Mouse (Mus musculus): ENCODE results near the gene Lpcat2b. TPM values are rescaled to one million over a fixed set of nuclear protein-coding genes. Genes with fewer than 3 reads are reported as not detected.
"Not testable (repeated sequence)": the region's sequence is repeated elsewhere in the genome, so short reads cannot be mapped to it uniquely, and the experiment has no call there.

Lpcat2b gene
- total RNA-seq (2021): not detected

DNA sequence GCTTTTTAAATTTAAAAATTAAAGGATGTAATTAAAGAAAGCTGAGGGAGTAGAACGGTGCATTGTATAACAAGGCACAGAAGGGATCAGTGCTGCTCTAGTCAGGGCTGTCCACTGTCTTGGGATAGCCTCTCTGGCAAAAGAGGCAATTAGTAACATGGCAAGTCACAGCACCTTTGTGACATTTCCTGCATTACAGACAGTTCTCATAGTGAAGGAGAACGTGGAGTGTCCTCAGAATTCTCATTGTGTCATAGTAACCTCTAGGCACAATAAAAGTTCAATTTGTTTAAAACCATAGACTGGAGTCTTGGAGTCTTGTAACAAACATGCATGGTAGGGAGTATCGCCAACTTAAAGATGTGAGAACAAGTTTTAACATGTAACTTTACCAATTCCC is at the start of gene Lpcat2b:
Gene Lpcat2b (plus strand): TSS at position 301 of the 400 bp plus-strand sequence.
- DNase-seq (ENCODE audit: low spot score): no peak
- intact Hi-C loops (cut with DNase I): loop anchor here (10.0 kb wide), 1 partner anchor 466 kb away; the partner anchor contains the start of gene Cdc7

DNA sequence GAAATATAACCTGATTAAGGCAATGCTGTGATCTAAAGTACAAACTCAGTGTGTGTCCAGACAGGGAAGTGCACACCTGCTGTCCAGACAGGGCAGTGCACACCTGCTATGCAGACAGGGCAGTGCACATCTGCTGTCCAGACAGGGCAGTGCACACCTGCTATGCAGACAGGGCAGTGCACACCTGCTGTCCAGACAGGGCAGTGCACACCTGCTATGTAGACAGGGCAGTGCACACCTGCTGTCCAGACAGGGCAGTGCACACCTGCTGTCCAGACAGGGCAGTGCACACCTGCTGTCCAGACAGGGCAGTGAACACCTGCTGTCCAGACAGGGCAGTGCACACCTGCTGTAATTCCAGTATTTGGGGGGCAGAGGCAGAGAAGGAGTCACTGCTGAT is 44.9 kb upstream of the Lpcat2b start:
- DNase-seq (ENCODE audit: low spot score); intact Hi-C loops (cut with DNase I): not testable (repeated sequence)

DNA sequence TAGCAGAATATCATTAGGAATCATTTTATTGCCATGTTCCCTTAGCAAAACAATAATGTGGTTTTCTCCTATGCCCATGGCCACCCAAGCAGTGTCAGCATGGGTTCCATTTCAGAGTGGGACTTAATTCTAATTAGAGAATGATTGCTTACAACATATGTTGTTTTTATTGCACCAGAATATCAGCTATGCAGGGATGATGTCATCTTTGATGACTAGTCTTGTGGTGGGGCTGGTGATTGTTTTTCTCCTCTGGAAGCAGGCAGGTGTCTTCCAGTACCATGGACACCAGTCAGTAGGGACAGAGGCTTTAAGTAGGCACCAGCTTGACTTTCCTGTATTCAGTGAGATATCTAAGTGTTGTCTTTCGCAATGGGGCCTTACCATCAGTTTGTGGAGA is 43.6 kb upstream of the Lpcat2b start:
- intact Hi-C loops (cut with DNase I): no loop called here
- DNase-seq (ENCODE audit: low spot score): no peak

DNA sequence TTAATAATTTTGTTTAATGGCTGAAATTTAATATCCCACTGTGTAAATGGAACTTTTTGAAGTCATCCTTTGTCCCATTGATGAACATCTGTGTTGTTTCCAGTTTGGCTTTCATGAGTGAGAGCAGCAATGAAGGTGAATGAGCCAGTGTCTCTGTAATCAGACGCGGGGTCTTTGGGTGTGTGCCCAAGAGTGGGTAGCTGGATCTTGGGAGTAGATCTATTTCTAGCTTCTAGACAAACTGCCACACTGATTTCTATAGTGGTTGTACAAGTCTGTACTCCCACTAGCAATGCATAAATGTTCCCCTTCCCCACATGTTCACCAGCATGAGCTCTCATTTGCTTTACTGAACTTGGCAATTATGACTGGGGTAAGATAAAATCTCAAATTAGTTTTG is 42.0 kb upstream of the Lpcat2b start:
- no peak for DNase-seq (ENCODE audit: low spot score)
- intact Hi-C loops (cut with DNase I): no loop called here

DNA sequence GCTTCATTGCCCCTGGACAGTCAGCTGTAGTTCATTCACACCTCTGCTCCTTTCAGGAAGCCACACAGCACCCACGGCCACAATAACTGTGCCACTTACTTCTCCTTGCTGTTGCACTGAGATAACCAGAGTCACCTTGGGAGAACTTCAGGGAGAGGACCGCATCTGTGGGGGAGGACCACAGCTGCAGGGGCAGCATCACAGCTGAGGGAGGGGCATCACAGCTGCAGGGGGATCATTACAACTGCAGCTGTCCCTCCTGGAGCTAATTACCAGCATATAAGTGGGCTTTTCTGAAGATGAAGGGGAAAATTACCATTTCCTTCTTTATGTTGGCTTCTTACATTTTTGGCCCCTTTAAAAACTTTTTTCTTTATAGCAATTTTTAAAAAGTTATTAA is 36.9 kb upstream of the Lpcat2b start:
- intact Hi-C loops (cut with DNase I): no loop called here
- no peak for DNase-seq (ENCODE audit: low spot score)

DNA sequence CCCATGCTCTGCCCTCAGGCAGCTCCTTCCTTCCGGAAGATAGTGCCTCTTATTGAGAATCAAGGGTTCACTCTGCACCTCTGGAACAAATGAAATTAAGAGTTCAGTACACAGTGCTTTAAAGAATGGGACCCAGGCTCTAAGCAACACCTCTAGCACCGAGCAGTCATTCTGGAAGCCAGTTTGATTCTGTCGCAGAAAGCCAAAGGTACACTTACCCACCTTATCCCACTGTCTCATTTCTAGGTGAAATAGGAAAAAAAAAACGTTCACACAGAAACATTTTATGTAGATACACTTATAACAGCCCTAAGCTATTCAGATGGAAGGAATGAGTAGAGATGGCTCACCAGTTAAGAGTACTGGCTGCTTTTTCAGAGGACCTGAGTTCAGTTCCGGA is 28.9 kb upstream of the Lpcat2b start, which contains the start of gene Ephx4:
Gene Ephx4 (plus strand): TSS at position 301 of the 400 bp plus-strand sequence.
- no peak for DNase-seq (ENCODE audit: low spot score)
- intact Hi-C loops (cut with DNase I): no loop called here

DNA sequence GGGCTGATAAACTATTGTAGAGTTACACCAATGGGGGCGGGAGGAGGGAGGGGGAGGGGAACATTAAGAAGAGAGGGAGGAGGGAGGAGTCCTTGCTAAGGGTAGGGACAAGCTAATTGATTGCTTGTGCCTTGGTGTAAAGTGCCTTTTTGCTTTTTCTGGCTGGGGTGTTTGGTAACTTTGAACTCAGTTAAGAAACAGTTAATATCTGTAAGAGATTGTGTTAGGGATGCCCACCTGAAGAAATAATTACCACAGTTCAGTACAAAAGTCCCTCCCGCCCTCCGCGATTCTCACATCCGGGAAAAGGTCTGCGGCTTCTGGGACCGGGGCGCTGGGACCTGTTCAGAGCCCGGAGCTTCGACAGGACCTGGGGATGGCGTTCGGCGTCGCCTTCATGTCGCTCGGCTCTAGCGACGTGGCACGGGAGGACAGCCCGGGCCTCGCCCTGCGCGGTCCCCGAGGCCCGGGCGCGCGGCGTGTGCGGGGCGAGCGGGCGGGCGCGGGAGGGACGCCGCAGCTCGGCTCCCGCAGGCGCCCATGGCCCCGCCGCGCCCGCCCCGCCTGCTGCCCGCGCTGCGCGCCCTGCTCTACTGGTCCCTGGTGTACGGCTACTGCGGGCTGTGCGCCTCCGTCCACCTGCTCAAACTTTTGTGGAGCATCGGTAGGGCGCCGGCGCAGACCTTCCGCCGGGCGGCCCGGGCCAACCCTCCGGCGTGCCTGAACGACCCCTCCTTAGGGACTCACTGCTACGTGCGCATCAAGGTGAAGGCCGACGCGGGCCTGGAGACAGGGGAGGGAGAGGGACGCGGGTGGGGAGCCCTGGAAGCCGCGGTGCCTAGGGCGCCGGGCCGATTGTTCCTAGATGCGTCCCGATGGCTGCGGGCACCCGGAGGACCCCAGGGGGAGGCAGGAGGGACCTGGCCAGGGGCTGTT is 28.1 kb upstream of the Lpcat2b start:
- intact Hi-C loops (cut with DNase I): no loop called here
- no peak for DNase-seq (ENCODE audit: low spot score)

DNA sequence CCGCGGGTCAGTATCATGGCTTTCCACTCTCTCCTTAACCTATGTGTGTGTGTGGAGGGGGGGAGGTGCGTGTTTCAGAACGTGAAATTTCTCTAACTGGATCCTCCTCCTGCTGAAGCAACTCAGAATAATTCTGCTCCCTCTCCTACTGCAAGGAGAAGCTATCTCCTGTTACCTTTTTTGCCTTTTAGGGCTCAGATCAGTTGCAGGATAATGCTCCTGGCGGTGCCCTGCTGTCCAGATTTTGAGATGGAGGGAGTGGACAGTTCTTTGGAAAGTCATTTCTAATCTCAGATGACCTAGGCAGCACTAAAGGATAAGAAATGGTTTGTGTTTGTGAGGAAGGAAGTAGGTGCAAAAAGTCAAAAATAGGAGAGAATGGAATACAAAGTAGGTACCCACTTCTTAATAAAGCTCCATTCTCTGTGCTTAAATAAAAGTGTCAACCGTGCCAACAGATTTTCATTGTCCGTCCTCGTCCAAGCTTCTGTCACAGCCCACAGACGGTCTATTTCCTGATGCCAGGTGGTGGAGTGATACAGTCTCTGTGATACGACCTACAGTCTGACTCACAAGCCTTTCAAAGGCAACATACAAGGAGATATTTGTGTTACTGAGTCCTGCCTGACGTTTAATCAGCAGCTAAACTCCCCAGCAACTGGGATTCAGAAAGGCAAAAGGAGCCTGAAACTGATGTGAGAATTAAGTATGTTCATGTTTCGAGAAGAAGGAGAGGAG is 27.2 kb upstream of the Lpcat2b start:
- intact Hi-C loops (cut with DNase I): no loop called here
- DNase-seq (ENCODE audit: low spot score): no peak

DNA sequence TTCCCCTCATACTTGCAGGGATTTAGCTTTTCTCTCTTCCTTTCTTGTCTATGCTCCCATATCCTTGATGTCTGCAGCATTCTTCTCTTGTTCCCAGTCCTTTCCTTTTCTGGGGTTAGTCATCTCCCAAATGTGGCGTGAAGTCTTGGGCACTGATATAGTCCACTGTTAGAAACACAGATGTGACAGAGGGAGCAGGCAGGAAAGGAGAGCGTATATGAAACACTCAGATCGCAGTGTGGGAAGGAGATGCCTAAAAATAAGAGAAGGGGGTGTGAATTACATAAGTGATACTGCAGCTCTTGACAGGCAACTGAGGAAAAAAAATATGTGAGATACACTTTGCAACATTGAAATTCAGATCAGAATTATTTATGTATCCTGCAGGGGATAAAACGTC is 26.0 kb upstream of the Lpcat2b start:
- no peak for DNase-seq (ENCODE audit: low spot score)
- intact Hi-C loops (cut with DNase I): no loop called here

DNA sequence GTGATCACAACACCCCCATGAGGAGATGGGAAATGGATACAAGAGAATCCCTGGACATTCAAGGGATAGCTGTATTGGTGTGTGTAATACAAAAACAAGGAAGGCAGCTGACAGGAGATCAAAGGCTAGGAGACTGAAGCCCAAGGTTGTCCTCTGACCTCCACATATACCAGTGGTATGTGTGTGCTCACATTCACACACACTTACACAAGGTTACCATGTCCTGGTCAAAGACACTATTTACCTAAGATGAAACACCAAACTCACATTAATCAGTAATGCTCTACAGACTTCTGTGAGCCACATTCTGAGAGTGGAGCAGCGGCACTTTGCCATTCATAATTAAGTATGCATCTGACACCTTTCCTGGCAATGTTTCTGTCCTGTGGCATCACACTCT is 21.0 kb upstream of the Lpcat2b start:
- DNase-seq (ENCODE audit: low spot score): no peak
- intact Hi-C loops (cut with DNase I): no loop called here

DNA sequence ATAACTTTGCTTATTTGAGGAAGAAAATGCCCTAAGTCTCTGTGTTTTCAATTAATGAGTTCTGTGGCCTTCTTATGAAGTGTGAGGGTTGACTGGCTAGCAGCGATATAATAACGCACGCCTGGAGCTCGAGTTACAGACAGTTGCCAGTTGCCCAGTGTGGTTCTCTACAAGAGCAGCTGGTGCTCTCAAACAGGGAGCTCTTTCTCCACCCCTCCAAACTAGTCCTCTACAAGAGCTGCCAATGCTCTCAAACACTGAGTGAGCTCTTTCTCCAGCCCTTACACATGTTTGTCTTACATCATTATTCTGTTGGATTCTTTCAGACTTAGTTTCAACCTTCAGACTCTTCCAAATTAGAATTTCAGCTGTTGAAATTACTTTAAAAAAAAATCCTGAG is 20.0 kb upstream of the Lpcat2b start:
- intact Hi-C loops (cut with DNase I): no loop called here
- no peak for DNase-seq (ENCODE audit: low spot score)

DNA sequence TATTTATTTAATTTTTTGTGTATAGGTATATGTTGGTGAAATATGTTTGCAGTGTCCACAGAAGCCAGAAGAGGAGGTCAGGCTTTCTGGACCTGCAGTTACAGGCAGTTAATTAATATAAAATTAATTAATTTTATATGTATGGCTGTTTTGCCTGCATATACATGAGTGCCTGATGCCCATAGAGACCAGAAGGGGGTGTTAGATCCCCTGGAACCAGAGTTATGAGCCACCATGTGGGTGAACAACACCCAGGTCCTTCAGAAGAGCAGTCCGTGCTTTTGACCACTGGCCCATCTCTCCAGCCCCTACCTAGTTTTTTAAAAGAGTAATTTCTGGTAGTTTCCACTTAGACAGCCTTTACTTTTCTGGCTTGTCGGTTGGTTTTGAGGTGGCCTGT is 19.1 kb upstream of the Lpcat2b start:
- no peak for DNase-seq (ENCODE audit: low spot score)
- intact Hi-C loops (cut with DNase I): no loop called here

DNA sequence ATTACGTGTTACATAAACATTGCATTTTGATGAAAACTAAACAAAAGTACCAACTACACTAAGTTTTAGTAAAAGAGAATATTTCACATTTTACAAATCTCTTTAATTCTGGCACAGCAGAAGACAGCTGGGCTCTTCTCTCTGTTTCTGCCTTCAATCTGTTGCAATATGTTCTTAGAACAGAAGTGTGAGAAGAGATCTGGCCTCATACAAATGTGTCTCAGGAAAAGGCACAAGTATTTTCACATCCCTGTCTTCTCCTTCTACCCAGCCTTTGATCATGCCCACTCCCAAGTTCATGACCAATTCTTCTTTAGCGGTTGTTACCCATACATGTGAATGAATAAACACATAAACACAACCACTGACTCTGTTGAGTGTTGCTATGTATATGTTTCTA is 16.3 kb upstream of the Lpcat2b start:
- intact Hi-C loops (cut with DNase I): no loop called here

DNA sequence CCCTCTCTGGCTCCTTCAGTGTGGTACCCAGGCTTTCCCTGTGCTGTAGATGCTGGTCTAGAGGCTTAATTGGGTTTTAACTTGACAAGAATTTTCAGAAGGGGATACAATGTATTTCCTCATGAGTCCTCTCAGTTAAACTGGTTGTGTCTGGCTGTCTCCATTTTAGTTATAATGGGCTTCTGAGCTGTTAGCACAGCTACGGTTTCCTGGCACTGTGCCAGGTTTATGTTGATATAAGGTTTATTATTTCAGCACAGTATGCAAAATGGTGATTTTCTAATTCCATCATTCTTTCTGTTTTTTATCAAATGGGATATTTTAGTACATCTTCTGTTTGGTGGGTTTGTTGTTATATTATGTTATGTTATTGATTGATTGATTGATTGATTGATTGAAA is 9.7 kb upstream of the Lpcat2b start:
- intact Hi-C loops (cut with DNase I): no loop called here
- no peak for DNase-seq (ENCODE audit: low spot score)

More for the DNA sequence above, 16.3 kb upstream of the Lpcat2b start:
- no peak for DNase-seq (ENCODE audit: low spot score)

DNA sequence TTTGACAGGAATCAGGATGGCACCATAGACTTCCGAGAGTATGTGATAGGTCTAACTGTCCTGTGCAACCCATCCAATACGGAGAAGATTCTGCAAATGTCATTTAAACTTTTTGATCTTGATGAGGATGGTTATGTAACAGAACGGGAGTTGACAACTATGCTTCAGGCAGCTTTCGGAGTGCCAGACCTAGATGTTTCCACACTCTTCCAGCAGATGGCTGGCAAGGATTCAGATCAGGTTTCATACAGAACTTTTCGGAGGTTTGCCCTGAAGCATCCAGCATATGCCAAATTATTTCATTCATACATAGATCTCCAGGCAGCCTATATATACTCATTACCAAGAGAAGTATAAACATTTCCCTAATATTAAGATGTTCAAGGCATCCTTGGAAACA is 2.7 kb downstream of the Lpcat2b start:
- DNase-seq (ENCODE audit: low spot score): no peak
- intact Hi-C loops (cut with DNase I): loop anchor here (10.0 kb wide), 1 partner anchor 469 kb away; the partner anchor contains the start of gene Cdc7

DNA sequence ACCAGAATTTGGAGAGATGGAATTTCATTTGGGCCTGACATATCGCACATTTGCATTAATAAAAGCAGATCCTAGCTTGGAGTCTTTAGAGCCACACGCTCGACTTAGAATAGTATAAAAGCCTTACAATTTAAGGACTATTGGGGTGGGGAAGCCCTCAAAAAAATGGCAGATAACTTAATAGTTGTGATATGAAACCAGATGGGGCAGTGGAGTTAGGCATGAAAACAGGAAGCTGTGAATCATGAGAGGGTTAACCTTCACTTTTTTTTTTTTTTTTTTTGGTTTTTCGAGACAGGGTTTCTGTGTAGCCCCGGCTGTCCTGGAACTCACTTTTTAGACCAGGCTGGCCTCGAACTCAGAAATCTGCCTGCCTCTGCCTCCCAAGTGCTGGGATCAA is 4.8 kb downstream of the Lpcat2b start:
- intact Hi-C loops (cut with DNase I): loop anchor here (5.0 to 10.0 kb wide), 2 partner anchors 79 to 471 kb away; partner anchors contain the start of gene Cdc7
- no peak for DNase-seq (ENCODE audit: low spot score)

DNA sequence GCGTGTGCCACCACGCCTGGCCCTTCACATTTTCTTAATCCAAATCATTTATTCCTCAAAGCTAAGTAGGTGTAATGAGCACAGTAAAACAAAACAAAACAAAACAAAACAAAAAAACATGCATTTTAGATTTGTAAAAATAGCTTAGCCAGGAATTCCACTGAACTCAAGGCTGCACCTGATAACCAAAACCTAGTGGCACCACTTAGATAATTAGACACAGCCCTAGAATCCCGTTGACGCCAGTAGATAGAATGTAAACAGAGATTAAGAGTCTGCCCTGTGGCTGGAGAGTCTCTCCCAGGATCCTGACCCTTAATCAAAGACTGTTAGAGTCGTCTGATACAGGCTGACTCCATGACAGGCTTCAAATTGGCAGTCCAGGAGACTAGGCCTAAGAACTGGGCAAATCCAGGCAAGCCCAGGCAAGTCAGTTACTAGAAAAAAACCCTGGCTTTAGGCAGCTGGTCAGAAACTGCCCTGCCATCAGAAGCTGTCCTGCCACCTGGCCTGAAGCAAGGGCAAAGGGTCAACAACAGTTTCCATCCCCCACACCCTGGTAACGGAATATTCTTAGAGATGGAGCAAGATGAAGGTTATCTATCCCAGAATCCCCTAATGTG is 5.3 kb downstream of the Lpcat2b start:
- no peak for DNase-seq (ENCODE audit: low spot score)
- intact Hi-C loops (cut with DNase I): loop anchor here (5.0 to 10.0 kb wide), 2 partner anchors 79 to 472 kb away; partner anchors contain the start of gene Cdc7

DNA sequence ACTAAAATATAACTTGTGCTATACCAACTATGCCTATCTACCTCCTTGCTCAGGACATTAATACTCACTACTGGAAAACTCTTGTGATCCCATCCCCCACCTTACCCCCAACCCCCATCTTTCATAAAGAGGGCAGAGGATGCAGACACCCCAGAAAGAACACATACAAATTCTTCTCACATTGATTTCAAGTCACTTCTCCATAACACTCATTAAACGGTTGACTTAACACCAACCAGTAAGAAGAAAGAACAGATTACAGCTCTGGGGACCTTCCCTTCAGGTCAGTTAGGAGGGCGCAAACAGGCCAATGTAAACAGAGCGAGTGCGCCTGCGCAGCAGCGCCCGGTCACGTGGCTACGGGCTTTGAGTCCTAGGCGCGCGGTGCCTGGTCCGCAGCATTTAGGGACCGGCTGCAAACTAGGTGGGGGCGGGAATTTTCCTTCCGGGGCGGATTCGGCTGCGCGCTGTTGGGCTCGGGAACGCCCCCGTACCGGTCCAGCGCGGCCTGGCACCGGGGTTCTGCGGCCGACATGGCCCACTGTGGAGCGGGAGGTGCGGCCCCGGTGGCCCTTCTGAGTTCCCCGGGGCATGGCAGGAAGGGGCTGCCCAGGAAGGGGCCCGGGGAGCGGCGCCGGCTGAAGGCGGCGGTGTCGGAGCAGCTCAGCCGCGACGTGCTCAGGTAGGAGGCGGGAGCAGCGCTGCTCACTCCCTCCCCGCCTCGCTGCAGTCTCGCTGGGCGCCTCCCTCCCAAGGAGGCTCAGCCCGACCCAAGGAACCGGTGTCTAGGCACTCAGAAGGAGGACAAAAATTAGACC is 6.3 kb downstream of the Lpcat2b start, which contains the start of gene Btbd8:
Gene Btbd8 (plus strand): TSS at position 534 of the 818 bp plus-strand sequence.
- DNase-seq (ENCODE audit: low spot score): peak; percentile 88
- intact Hi-C loops (cut with DNase I): loop anchor here (5.0 to 10.0 kb wide), 2 partner anchors 80 to 473 kb away; partner anchors contain the start of gene Cdc7

DNA sequence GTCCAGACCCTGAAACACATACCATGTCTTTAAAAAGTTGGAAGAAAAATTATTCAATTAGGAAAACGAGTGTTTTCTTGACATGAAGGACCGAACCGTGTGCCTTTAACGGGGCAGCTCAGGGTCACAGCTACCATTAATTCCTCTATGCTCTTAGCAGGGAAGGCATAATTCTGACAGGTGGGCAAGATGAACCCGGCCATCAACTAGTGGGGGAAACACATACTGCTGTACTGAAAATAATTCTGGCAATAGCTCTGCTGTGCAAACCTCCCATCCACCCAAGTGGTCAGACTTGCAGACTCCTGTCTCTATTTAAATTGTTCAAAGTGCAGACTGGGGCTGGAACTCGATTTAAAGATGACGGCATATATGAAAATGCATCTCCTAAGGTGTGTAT is 7.0 kb downstream of the Lpcat2b start:
- no peak for DNase-seq (ENCODE audit: low spot score)
- intact Hi-C loops (cut with DNase I): loop anchor here (5.0 to 10.0 kb wide), 2 partner anchors 81 to 474 kb away; partner anchors contain the start of gene Cdc7

All from heart, postnatal 25 days (tissue).